Mouse (Mus musculus) neutrophil, adult 59 days (primary cell): ENCODE results near the gene Eml4. TPM values are rescaled to one million over a fixed set of nuclear protein-coding genes. Genes with fewer than 3 reads are reported as not detected.

Experiments
- total RNA-seq, 2 experiments: library from RNA; stranded (reverse); gene quantifications; 1 replicate in 1 of 2; 2 replicates in 1 of 2; pipeline ENCODE4 v1.2.4; 2023

The Eml4 gene
- total RNA-seq = 10 to 100 TPM; 20.1 to 23.0 TPM

GRCm38 (mm10) chr17:83350379-83351091, at the start of gene Eml4:
Gene Eml4 (plus strand): TSS chr17:83350931.

GRCm38 (mm10) chr17:83517280-83518015, 166.7 kb downstream of the Eml4 start, which contains the start of gene Cox7a2l:
Gene Cox7a2l (minus strand): TSS chr17:83517330.

Other genes with a start within 250 kb of the Eml4 start
- 1 to 10 TPM; 6.2 to 7.1 TPM for gene Pkdcc, start 135.6 kb upstream of the Eml4 start, total RNA-seq
- gene Cox7a2l, start 166.4 kb downstream of the Eml4 start, total RNA-seq = 100 to 1,000 TPM; 113 to 123 TPM